Mouse (Mus musculus) brain, adult 2 months (tissue): ENCODE data around the gene Vmn1r91.
"Not testable (repeated sequence)": the region's sequence is repeated elsewhere in the genome, so short reads cannot be mapped to it uniquely, and the experiment has no call there.

Source experiments
- DNase-seq: peaks from one replicate; pipeline ENCODE4 v3.0.0; 2011; ENCODE audit warnings: low read depth, low spot score

Gene Vmn1r91

DNA sequence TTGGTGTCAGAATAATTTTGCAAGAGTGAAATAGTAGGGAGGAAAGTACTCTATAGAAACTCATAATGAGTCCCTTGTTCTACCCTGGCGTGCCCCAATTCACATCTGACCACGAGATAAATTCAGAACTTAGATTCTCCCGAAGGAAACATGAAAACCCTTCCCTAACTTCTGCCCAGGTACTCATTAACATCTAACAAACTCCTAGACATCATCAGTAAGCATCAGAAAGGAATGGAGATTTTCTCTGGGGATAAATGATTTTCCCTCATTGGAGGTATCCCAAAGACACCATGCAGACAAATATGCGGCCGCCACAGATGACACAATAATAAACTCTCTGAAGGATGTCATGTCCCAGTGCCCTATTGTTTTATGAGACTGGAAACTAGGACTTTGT, at the start of gene Vmn1r91:
Gene Vmn1r91, plus strand, starts transcription at position 301 of the 400 bp plus-strand sequence.
- not testable (repeated sequence) for DNase-seq

GRCm38 (mm10) chr7:20064100-20064499, 35.4 kb upstream of the Vmn1r91 start:
- DNase-seq: not testable (repeated sequence)

DNA sequence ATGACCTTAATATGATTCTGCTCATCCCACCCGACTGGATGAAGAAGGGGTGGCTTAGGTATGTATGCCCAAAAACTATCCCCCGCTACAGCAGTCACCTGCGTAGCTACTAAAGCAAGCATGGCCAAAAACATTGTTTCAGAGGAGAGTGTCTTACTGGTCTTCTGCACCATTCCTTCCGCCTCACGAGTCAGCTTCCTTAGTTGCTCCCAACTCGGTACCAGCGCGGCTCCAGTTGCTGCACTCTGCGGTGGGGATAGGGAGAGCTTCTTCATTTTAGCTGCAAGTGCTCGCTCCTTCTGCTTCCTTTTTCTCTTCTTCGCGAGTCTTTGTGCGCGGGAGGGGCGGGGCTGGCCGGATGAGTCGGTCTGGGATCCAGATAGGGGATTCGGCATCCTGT, 21.4 kb upstream of the Vmn1r91 start:
- DNase-seq: not testable (repeated sequence)

DNA sequence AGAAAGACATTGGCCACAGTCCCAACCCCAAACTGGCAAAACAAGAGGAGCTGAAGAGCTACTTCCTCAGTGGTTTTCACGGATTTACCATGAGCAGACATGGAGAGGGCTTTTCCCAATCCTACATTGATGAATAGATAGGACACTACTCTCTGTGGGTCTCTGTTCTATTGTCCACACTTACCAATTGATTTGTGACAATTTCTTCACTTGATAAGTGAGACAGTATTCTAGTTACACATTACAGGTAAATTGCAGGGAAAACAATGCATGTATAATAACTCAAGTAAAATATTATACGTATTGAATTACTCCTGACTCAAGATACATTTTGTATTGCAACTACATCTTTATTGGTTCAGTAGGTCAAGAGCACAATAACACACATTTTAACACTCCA, 23.0 kb downstream of the Vmn1r91 start, which contains the start of gene Gm16442:
Gene Gm16442, minus strand, starts transcription at position 101 of the 400 bp plus-strand sequence.
- not testable (repeated sequence) for DNase-seq

DNA sequence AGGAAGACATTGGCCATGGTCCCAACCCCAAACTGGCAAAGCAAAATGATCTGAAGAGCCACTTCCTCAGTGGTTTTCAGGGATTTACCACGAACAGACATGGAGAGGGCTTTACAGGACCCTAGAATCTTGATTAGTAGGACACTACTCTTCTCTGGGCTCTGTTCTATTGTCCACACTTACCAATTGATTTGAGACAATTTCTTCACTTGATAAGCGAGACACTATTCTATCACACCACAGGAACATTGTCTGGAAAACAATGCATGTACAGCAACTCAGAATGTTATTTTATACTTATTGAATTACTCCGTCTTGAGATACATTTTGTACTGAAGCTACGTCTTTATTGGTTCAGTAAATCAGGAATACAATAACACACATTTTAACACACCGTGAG, 39.5 kb downstream of the Vmn1r91 start, which contains the start of gene Vmn1r93:
Gene Vmn1r93, minus strand, starts transcription at position 101 of the 400 bp plus-strand sequence.
- DNase-seq: not testable (repeated sequence)
